Mouse (Mus musculus): ENCODE data around the gene Clec1a. TPM values are rescaled to one million over a fixed set of nuclear protein-coding genes. Genes with fewer than 3 reads are reported as not detected.

The Clec1a gene
- 0.07 TPM in 1 of 2 replicates, not detected in the other for polyA plus RNA-seq (2012; ENCODE audit: low replicate concordance)

DNA sequence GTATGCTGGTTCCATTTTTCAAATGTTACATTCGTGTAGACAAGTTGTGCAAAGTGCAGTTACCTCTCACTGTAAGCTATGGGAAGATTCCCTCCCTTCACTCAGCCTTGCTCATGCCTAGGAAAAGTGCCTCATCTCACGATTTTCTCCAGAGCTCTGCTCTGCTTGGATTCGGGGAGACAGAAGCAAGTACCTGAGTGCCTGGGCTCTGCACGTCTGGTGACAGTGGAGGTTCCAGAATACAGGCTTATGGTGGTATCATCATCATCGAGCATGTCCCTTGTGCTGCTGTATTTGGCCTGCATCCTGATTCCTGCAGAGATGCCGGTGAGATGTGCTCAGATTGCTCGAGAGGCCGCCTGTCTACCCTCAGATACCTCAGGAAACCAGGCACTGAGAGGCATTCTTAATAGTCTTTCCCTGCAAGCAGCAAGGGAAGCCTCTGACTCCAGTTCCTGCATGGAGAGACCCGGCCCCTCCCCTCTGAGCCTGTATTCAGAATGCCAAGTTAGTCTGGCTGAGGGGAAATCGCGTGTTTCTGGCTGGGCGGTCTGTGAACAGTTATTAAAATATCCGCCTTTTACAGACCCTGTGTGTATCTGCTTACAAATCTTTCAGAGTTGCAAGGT is at the start of gene Clec1a:
Gene Clec1a (minus strand): TSS at position 590 of the 629 bp plus-strand sequence.

DNA sequence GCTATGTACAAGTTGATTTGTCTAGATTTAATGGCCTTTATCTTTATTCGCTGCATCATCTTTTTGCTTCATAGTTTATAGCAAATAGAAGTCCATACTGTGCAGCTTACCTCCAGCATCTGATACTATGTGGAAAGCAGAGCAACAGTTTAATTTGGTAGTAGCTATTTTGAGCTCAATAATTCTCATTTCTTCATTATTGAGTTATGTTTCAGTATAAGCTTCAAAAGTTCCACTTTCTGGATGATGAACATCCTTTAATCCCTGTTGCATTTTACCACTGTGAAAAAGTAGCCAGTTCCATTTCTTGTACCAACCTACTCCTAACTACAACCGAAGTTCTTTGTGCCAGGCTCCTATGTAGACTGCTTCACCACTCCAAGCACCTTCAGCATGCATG is 43.2 kb downstream of the Clec1a start, which contains the start of gene Clec9a:
Gene Clec9a (plus strand): TSS at position 301 of the 400 bp plus-strand sequence.

GRCm38 (mm10) chr6:129396997-129397396 is 54.8 kb downstream of the Clec1a start, which contains the start of gene Clec1b:
Gene Clec1b (plus strand): TSS chr6:129397297.

GRCm38 (mm10) chr6:129385774-129386173 is 66.0 kb downstream of the Clec1a start, which contains the start of gene Clec12b:
Gene Clec12b (minus strand): TSS chr6:129385874.

Other genes with a start within 250 kb of the Clec1a start
- 0.56 and 2.8 TPM in 2 replicates for gene Cd69, start 176.6 kb downstream of the Clec1a start, polyA plus RNA-seq (2012; ENCODE audit: low replicate concordance)
- not detected in 2 replicates for gene 4922502D21Rik, start 120.2 kb downstream of the Clec1a start, polyA plus RNA-seq (2012; ENCODE audit: low replicate concordance)
- 2.9 and 6.0 TPM in 2 replicates for gene Clec12a, start 109.3 kb downstream of the Clec1a start, polyA plus RNA-seq (2012; ENCODE audit: low replicate concordance)
- gene Clec12b, start 66.1 kb downstream of the Clec1a start, polyA plus RNA-seq (2012; ENCODE audit: low replicate concordance) = not detected in 2 replicates
- 0.21 TPM in 1 of 2 replicates, not detected in the other for gene Clec1b, start 54.7 kb downstream of the Clec1a start, polyA plus RNA-seq (2012; ENCODE audit: low replicate concordance)
- 0.98 and 1.6 TPM in 2 replicates for gene Clec9a, start 43.1 kb downstream of the Clec1a start, polyA plus RNA-seq (2012; ENCODE audit: low replicate concordance)
- gene Olr1, start 55.2 kb upstream of the Clec1a start, polyA plus RNA-seq (2012; ENCODE audit: low replicate concordance) = 0.15 and 0.17 TPM in 2 replicates
- gene Tmem52b, start 60.6 kb upstream of the Clec1a start, polyA plus RNA-seq (2012; ENCODE audit: low replicate concordance) = not detected in 2 replicates
- gene Gabarapl1, start 81.2 kb upstream of the Clec1a start, polyA plus RNA-seq (2012; ENCODE audit: low replicate concordance) = 12.9 and 13.7 TPM in 2 replicates
- 0.93 and 1.4 TPM in 2 replicates for gene Klre1, start 125.9 kb upstream of the Clec1a start, polyA plus RNA-seq (2012; ENCODE audit: low replicate concordance)
- 1.9 and 3.4 TPM in 2 replicates for gene Klrd1, start 139.8 kb upstream of the Clec1a start, polyA plus RNA-seq (2012; ENCODE audit: low replicate concordance)
- 2.8 and 4.9 TPM in 2 replicates for gene Klrk1, start 171.9 kb upstream of the Clec1a start, polyA plus RNA-seq (2012; ENCODE audit: low replicate concordance)
- gene Klrc3, start 191.3 kb upstream of the Clec1a start, polyA plus RNA-seq (2012; ENCODE audit: low replicate concordance) = 0.36 TPM in 1 of 2 replicates, not detected in the other
- gene Klrc2, start 208.7 kb upstream of the Clec1a start, polyA plus RNA-seq (2012; ENCODE audit: low replicate concordance) = 0.08 and 0.15 TPM in 2 replicates
- gene Klrc1, start 227.0 kb upstream of the Clec1a start, polyA plus RNA-seq (2012; ENCODE audit: low replicate concordance) = 3.2 and 5.7 TPM in 2 replicates